Mouse (Mus musculus): ENCODE measurements around the gene Cacnb3.

Cacnb3 gene

GRCm38 (mm10) chr15:98609331-98610130 is 21.1 kb upstream of the Cacnb3 start, which contains the start of gene Adcy6:
Adcy6 (minus strand) TSS chr15:98610076.
- DNase-seq (ENCODE audit: inconsistent ontology term) = peak; percentile 87

- DNase-seq (ENCODE audit: inconsistent ontology term) = no peak
Observed at GRCm38 (mm10) chr15:98610131-98610633, 20.5 kb upstream of the Cacnb3 start.

GRCm38 (mm10) chr15:98612229-98612628 is 18.4 kb upstream of the Cacnb3 start:
- no peak for DNase-seq (ENCODE audit: inconsistent ontology term)

GRCm38 (mm10) chr15:98614551-98614950 is 16.1 kb upstream of the Cacnb3 start:
- no peak for DNase-seq (ENCODE audit: inconsistent ontology term)

- DNase-seq (ENCODE audit: inconsistent ontology term) = no peak
Observed at GRCm38 (mm10) chr15:98614971-98615370, 15.7 kb upstream of the Cacnb3 start.

DNA sequence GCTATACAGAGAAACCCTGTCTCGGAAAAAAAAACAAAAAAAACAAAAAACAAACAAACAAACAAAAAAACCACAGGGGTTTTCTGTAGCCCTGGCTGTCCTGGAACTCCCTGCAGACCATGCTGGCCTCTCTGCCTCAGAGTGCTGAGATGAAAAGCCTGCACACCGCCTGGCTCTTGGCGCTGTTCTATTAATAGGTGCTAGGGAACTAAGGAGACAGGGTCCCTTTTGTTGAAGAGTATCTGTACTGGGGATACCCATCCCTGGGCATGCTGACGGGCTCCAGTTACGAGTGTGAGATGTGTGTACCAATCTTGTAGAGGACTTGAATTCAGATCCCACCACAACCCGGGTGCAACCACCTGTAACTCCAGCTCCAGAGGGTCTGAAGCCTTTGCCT is 14.9 kb upstream of the Cacnb3 start:
- no peak for DNase-seq (ENCODE audit: inconsistent ontology term)

DNA sequence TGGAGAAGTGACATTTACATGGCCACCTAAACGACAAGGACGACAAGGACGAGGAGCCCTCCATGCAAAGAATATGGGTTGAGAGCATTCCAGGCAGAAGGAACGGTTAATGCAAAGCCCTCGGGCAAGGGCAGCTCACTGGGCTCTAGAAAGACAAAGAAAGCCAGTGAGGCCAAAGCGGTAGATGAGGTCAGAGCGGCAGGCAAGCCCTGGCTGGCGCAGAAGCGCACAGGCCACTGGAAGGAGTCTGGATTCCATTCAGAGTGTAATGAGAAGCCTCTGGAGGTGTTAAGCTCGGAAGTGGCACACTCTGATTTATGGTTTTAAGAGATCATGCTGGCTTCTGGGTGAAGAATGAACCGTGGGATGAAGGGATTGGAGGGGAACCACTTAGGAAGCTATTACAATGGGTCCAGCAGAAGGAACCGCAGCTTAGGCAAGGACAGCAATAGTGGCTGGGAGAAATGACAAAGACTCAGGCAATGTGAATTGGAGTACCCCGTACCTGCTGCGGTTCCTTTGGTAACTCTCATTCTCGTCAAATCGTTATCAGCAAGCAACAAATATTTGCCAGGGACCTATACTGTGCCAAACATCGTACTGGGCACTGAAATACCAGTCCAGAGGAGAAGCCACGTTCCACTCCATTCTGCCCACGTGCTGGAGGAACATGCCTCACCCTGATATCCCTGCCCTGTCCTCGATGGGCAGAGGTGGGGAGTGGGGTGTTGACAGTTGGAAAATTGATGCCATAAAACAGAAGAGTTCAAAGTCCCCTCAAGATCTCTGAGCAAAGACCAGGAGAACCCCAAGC is 14.1 kb upstream of the Cacnb3 start:
- DNase-seq (ENCODE audit: inconsistent ontology term) = peak; percentile 20

GRCm38 (mm10) chr15:98617176-98617537 is 13.5 kb upstream of the Cacnb3 start:
- DNase-seq (ENCODE audit: inconsistent ontology term) = peak; percentile 69

DNA sequence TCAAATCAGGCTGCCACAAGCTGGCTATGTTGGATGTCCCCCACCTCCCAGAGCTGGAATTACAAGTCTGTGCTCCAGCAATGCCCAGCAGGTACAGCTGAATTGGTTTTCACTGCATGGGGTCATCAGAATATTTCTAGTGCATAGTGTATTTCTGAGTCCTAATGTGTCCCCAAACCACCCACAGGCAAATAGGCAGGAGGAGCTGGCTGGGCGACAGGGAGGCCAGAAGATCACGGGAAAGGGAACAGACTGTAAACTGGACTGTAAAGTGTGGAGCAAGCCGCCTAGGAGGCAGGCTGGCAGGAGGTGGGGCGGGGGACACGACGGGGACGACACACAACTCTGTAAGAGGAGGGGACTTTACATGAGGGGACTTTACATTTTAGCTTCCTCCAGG is 8.4 kb upstream of the Cacnb3 start:
- DNase-seq (ENCODE audit: inconsistent ontology term) = no peak

DNA sequence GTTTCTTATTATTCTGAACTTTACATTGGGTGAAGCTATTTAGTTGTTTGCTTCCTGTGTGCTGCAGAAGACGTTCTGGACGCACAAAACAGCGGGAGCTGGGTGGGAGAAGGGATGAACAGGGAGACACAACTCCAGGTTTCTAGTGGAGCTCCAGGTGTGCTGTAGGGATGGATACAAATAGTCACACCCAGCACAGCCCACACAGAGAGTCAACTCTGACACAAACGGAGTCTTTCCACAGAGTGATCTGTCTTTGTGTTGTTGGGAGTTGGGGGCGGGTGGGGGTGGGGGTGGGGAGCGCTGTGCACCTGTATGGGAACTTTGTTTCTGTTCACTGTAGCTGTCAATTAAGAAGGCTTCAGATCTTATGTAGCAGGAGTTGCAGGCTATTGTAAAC is 7.9 kb upstream of the Cacnb3 start:
- DNase-seq (ENCODE audit: inconsistent ontology term) = no peak

GRCm38 (mm10) chr15:98623361-98623821 is 7.2 kb upstream of the Cacnb3 start:
- DNase-seq (ENCODE audit: inconsistent ontology term) = no peak

DNA sequence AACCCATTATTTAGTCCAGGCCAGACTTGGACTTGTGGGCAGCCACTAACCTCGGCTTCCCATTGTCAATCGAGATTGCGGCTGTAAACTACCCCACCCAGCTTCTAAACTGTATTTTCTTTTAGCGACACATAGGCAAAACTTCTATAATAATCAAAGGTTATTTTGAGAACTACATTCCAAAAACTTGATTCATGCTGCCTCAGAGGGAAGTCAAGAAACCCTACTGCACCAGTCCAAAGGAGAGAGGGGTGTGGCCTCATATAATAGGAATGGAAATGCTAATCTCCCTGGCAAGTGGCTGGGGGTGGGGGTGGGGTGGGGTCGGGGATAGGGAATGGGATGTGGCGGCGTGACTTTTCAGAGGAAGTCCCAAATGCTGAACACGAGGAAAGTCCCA is 4.6 kb upstream of the Cacnb3 start:
- peak; percentile 31 for DNase-seq (ENCODE audit: inconsistent ontology term)

DNA sequence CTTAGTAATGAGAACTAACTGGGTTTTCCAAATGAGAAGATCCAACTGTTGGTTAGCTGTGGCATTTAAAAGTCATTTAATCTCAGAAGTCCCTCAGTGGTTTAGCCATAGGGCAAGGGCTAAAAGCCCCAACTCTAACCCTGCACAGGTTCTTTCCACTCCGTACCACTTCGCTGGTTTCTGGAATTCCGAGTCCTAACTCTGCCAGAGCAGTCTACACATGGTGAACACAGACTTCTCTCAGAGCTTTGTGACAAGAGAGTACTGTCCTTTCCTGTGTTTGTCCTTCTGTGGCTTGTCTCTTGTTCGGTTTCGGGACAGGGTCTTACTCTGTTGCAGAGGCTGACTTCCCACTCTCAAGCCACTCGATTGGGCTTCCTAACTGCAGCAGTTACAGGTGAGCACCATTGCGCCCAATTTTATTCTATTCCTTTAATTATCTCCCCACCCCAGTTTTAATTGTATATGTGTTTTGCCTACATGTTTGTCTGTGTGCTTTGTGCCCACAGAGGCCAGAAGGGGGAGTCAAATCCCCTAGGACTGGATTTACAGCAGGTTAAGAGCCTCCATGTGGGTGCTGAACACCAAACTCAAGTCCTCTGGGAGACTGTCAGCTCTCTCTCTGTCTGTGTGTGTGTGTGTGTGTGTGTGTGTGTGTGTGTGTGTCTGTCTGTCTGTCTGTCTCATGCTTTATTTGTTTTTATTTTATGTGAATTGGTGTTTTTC is 4.0 kb upstream of the Cacnb3 start:
- peak; percentile 10 for DNase-seq (ENCODE audit: inconsistent ontology term)

DNA sequence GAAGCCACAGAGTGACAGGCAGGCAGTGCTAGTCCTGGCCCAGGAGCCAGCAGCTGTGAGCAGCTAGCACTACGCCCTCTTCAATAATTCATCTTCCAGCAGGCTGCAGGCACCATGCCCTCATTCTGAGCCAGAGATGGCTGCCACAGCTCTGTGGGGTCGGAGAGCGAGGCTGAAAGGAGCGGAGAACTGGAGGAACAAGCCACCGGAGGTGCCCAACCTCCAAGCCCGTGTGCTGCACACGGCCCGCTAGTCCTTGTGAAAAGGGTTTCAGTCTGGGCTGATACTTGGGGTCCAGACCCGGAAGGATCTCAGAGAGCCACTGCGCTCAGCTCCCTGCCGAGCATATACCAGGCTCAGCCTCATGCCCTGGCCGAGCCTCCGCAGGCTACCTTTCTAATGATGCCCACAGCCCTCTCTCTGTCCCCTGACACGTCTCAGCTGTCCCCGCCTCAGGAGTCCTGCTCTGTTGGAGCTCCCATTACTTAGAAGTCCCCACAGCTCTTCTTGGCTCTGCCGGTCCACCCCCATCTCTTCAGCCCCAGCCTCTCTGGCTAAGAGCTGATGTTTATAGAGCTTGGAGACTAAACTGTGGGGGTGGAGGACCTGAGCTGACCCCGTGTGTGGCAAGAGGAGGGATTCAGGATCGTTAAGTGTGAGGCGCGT is 1.9 kb upstream of the Cacnb3 start:
- peak; percentile 25 for DNase-seq (ENCODE audit: inconsistent ontology term)

- no peak for DNase-seq (ENCODE audit: inconsistent ontology term)
Observed at GRCm38 (mm10) chr15:98629464-98629863, 1.2 kb upstream of the Cacnb3 start.

DNA sequence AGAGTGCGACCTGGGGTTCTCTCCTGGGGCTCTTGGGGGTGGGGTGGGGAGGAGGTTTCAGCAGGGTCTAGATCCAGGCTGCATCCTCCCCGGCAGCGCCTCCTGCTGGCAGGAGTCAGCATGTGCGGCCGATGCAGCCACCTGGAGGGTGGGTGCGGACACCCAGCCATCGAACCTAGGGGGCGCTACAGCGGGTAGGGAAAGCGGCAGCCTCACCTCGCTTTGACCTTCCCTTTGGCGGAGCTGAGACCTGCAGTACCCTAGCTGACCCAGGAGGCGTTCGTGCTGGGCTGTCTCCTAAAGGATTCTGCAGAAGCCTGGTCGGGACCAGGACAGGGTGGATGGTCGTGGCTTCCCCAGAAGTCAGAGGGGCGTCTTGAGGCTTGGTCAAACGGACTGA is 853 bp downstream of the Cacnb3 start:
- peak; percentile 68 for DNase-seq (ENCODE audit: inconsistent ontology term)

DNA sequence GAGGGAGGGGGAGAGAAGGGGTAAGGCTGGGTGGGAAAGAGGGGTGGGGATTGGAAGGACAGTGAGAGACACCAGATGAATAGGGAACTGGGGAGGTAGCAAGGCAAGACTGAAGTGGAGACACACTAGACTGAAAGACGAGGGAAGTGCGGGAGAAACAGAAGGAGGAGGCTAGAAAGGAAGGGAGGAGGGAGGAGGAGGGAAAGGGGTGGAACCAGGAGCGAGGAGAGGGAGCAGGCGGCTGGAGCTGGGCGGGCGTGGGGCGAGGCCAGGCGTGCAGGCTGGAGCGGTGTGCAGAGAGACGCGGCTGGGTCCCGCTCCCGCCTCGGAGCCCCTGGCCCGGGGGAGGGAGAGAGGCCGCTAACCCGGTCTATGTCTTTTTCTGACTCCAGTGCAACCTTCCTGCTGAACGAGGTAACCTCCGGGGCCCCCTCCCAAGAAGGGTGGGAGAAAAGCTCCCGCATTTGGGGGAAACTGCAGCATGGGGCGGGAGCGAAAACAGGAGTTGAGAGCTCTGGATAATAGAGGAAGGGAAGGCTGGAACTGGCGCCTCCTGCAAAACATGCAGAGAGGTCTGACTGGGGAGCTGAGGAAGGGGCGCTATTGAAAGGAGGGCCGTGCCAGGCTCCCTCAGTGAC is 1.6 kb downstream of the Cacnb3 start:
- DNase-seq (ENCODE audit: inconsistent ontology term) = peak; percentile 79

DNA sequence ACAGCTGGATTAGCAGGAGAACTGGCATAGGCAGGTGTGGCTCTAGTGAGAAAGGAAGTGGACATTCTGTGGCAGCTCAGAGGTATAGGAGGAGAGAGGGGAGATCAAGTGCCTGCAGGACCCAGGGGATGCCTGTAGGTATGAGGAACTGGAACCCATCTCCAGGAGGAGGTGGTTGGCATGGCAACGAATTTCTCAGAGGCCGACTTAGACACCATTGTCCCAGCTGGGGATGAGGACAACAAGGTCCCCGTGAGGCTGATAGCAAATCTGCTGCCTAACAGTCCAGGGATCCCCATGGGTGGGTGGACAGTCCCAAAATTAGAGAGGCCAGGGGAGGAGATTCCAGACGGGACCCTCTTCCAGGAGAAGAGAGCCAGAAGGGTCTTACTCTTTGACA is 2.3 kb downstream of the Cacnb3 start:
- DNase-seq (ENCODE audit: inconsistent ontology term) = no peak

DNA sequence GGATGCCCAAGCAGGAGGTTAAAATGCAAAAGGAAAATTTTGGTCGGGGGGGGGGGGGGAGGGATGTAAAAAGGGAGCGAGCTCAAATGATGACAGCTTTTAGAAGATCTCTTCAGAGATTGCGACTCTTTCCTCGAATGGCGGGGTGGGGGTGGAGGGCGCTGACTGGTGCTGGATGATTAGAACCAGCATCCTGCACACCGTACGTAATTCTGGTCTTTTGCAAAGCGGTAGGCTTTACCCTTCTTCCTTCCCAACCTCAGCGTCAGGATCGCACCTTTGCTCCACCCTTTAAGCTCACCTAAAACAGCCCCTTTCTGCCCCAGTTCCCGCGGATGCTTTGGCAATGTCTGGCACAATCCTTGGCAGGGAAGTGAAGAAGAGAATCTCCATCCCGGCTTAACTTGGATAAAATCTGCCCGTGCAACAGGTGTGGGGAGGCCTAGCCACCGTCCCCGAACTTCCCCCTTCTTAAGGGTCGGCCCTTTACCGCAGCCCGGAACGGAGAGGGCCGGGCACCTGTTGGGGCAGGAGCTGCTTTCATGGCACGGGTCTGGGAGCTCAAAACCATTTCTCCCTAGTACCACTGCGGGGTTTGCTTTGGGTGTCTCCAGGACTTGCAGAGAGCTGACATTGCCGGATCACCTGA is 3.3 kb downstream of the Cacnb3 start:
- peak; percentile 7 for DNase-seq (ENCODE audit: inconsistent ontology term)

- DNase-seq (ENCODE audit: inconsistent ontology term) = peak; percentile 90
Observed at GRCm38 (mm10) chr15:98634541-98635081, 4.0 kb downstream of the Cacnb3 start.
